Mouse (Mus musculus) heart, adult 2 months (tissue): ENCODE results near the gene Olfr1034.

Experiments used
- CTCF ChIP-seq: fragments of 200-600 bp; IDR thresholded peaks from 2 replicates; pipeline ENCODE4 v1.8.1; 2022; ENCODE audit warnings: antibody characterized with exemption, mild to moderate bottlenecking, moderate library complexity
- POLR2A ChIP-seq: fragments of 200-500 bp; IDR thresholded peaks from 2 replicates; pipeline ENCODE4 v1.6.1; 2011; ENCODE audit warnings: mild to moderate bottlenecking, low read depth, low read length, control low read depth; ENCODE audit not compliant: insufficient read depth

- TF ChIP-seq CTCF (no peak), POLR2A (no peak)
These were observed at the start of gene Olfr1034 for GRCm38 (mm10) chr2:86045561-86045960.
